Mouse (Mus musculus) T-helper 2 cell (primary cell): ENCODE data around the gene Dynlt1c.

Source experiments
- in situ Hi-C: fragments of 300-600 bp; cut with MboI, MseI; formaldehyde crosslinking; loops from one replicate; pipeline ENCODE4 v1.15.1; 2025; ENCODE audit warnings: high pct_unique_total_duplicates

Dynlt1c gene

GRCm38 (mm10) chr17:6653341-6653946 lies 52.0 kb downstream of the Dynlt1c start:
- in situ Hi-C loops = loop anchor here (5.0 to 10.0 kb wide), 2 partner anchors 46 to 339 kb away; partner anchors contain the start of gene Dynlt1a

GRCm38 (mm10) chr17:6655087-6655511 lies 53.6 kb downstream of the Dynlt1c start:
- in situ Hi-C loops = loop anchor here (5.0 to 10.0 kb wide), 2 partner anchors 228 to 340 kb away; partner anchors contain the start of gene Dynlt1a

- in situ Hi-C loops = loop anchor here (5.0 to 10.0 kb wide), 2 partner anchors 228 to 341 kb away; partner anchors contain the start of gene Dynlt1a
Measured at GRCm38 (mm10) chr17:6655567-6656281, 54.3 kb downstream of the Dynlt1c start, which contains the start of gene Dynlt1f. Gene Dynlt1f (minus strand): TSS chr17:6655900.

DNA sequence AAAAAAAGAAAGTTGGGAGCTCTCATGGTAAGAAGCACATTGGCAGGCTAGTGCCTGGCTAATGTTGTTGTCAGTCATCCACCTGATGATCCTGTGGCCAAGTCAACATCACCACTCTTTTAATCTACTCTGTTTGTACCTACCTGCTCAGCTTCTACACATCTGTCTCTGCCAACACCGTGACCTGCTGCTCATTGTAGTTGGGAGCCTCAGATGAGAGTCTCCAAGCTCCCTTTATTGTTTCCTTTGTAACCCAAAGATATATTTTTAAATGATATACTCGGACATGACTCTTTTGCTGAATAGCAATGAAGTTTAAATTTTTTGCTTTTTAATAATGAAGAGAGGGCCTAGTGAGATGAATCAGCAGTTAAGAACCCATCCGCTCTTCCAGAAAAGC lies 55.0 kb downstream of the Dynlt1c start:
- in situ Hi-C loops = loop anchor here (5.0 to 10.0 kb wide), 2 partner anchors 229 to 342 kb away; partner anchors contain the start of gene Dynlt1a

DNA sequence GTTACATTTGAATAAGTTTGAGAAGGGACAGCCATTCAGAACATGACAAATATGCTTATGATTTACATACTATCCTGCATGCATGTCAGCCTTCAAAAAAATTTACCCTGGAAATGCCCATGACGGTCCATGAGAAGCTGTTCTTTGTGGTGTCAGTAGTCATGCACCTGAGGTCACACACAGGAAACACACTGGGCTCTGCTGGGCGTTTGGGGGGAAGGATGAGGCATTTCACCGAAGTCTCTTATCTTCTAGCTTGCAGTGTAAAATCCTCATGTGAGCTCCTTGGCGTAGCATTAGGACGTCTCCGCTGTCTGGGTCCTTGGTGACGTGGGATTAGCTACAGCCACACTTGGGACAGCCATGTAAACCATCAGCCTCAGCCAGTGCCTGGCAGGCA lies 57.3 kb downstream of the Dynlt1c start, which contains the start of gene Sytl3:
Gene Sytl3, plus strand, starts transcription at position 293 of the 400 bp plus-strand sequence.
- in situ Hi-C loops = loop anchor here (5.0 to 10.0 kb wide), 2 partner anchors 232 to 344 kb away; partner anchors contain the start of gene Dynlt1a
